Mouse (Mus musculus): Measurements from ENCODE around the gene Tmem33.

GRCm38 (mm10) chr5:67224122-67224502 is 36.3 kb upstream of the Tmem33 start:
- no peak for TF ChIP-seq USF1 (IDR thresholded peaks at IDR 0.05; ENCODE audit: low read depth, low read length)
- TF ChIP-seq CTCF (conservative IDR thresholded peaks at IDR 0.05 in 1 of 2, IDR thresholded peaks at IDR 0.05 in 1 of 2; ENCODE audit: low read depth in 2 of 2, low read length in 2 of 2), result no peak
- TF ChIP-seq SIN3A (IDR thresholded peaks at IDR 0.05; ENCODE audit: low read length), result no peak
- TF ChIP-seq USF2 (conservative IDR thresholded peaks at IDR 0.05; ENCODE audit: low read depth, low read length), result no peak
- no peak for TF ChIP-seq EP300 (IDR thresholded peaks at IDR 0.05; ENCODE audit: low read length)
- no peak for TF ChIP-seq HCFC1 (IDR thresholded peaks at IDR 0.05; ENCODE audit: low read depth, low read length)
- no peak for TF ChIP-seq POLR2A (IDR thresholded peaks at IDR 0.05; ENCODE audit: low read depth, low read length)

All from CH12.LX (cell line).